Mouse (Mus musculus) testis, adult 10 weeks (tissue): ENCODE measurements around the gene Zbtb38. TPM values are rescaled to one million over a fixed set of nuclear protein-coding genes. Genes with fewer than 3 reads are reported as not detected.

ENCODE experiments used
- polyA plus RNA-seq: library from polyadenylated mRNA; stranded (reverse); fragments of 350-450 nt; fragmentation: Illumina TruSeq; extraction: RNeasy Lipid Tissue Mini Kit (QIAGEN cat#74804); gene quantifications from one replicate; pipeline ENCODE4 v1.2.3, GENCODE M21; 2014; ENCODE audit warnings: low read depth, low replicate concordance

Gene Zbtb38
- polyA plus RNA-seq = 4.3 TPM

DNA sequence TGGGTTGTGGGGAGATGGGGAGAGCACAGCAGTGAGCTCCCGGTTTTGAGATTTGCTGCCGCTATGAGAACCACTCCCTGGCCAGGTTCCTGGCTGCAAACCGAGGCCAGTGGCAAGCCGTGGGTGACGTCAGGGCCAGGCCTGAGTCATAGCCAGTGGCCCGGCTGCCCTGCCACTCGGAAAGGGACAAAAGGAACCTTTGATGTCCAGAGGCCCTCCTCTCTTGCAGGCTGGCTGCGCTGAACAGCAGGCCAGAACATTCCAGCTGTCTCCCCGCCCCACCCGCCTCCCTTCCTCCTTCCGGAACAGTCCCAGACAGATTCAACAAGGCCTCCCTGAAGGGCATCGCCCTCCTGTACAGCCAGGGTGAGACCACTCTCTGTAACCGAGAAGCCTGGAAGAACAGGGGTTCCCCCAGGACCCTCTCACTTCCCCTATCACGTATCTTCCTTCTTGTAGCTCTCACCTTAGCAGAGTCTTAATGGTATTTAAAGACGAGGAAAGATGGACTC, at the start of gene Zbtb38:
Gene Zbtb38, minus strand, starts transcription at position 229 of the 512 bp plus-strand sequence.

Other genes starting within 250 kb of the Zbtb38 start
- gene Gm28729, start 227.6 kb downstream of the Zbtb38 start, polyA plus RNA-seq = 3.1 TPM
- gene Rasa2, start 121.2 kb downstream of the Zbtb38 start, polyA plus RNA-seq = 18.4 TPM
- gene Pxylp1, start 139.8 kb upstream of the Zbtb38 start, polyA plus RNA-seq = 3.0 TPM